Mouse (Mus musculus) MEL (cell line): ENCODE measurements at regions not wholly inside any gene's neighbourhood (a gene's known extent, or its start where the extent isn't known, plus 50 kb on each side); places are given as distances from the start of the nearest gene placed in this dataset.

ENCODE experiments used
- DNase-seq: peaks from one replicate; pipeline ENCODE4 v3.0.0; 2011; ENCODE audit warnings: low read depth, low spot score
- H3K27ac ChIP-seq: 2 replicates; pipeline ENCODE4 v1.5.1; 2012; ENCODE audit warnings: low read depth, mild to moderate bottlenecking, control low read depth, low read length, moderate library complexity; ENCODE audit not compliant: control insufficient read depth
- H3K27me3 ChIP-seq, 2 experiments: fragments of 150-350 bp in 1 of 2; sonication (generic) in 1 of 2; 2 replicates each; pipeline ENCODE4 v1.6.1; 2012; ENCODE audit warnings: low read length in 2 of 2, mild to moderate bottlenecking in 2 of 2, improper control_type of control experiment in 1 of 2, moderate library complexity in 1 of 2; ENCODE audit not compliant: insufficient read depth in 2 of 2, control insufficient read depth in 1 of 2
- H3K36me3 ChIP-seq, 2 experiments: 2 replicates each; pipeline ENCODE4 v1.6.1; 2012 to 2014; ENCODE audit warnings: low read length in 2 of 2, improper control_type of control experiment in 1 of 2, inconsistent platforms in 1 of 2, mild to moderate bottlenecking in 1 of 2; ENCODE audit not compliant: insufficient read depth in 2 of 2, control insufficient read depth in 1 of 2
- H3K4me1 ChIP-seq, 2 experiments: fragments of 150-350 bp in 1 of 2; sonication (generic) in 1 of 2; 2 replicates each; pipeline ENCODE4 v1.6.1; 2012; ENCODE audit warnings: low read length in 2 of 2, improper control_type of control experiment in 1 of 2, mild to moderate bottlenecking in 1 of 2; ENCODE audit not compliant: insufficient read depth in 2 of 2, control insufficient read depth in 1 of 2
- H3K4me3 ChIP-seq, 2 experiments: fragments of 150-350 bp in 1 of 2; sonication (generic) in 1 of 2; 2 replicates each; pipeline ENCODE4 v1.5.1; 2012; ENCODE audit warnings: low read depth in 2 of 2, low read length in 2 of 2, mild to moderate bottlenecking in 2 of 2, moderate library complexity in 2 of 2, control low read depth in 1 of 2, improper control_type of control experiment in 1 of 2; ENCODE audit not compliant: control insufficient read depth in 1 of 2, insufficient read depth in 1 of 2
- H3K79me2 ChIP-seq: 2 replicates; pipeline ENCODE4 v1.6.1; 2012; ENCODE audit warnings: mild to moderate bottlenecking, low read length, moderate library complexity; ENCODE audit not compliant: control insufficient read depth, poor library complexity, insufficient read depth
- H3K9ac ChIP-seq: 2 replicates; pipeline ENCODE4 v1.6.1; 2012; ENCODE audit warnings: low read depth, mild to moderate bottlenecking, control low read depth, low read length, moderate library complexity; ENCODE audit not compliant: control insufficient read depth, poor library complexity, severe bottlenecking
- H3K9me3 ChIP-seq: fragments of 150-350 bp; sonication (generic); replicated peaks from 2 replicates; pipeline ENCODE4 v1.6.1; 2012; ENCODE audit warnings: mild to moderate bottlenecking, low read length, improper control_type of control experiment, moderate library complexity; ENCODE audit not compliant: insufficient read depth
- CHD1 ChIP-seq: IDR thresholded peaks from 2 replicates; pipeline ENCODE4 v1.6.1; 2012; ENCODE audit warnings: low read depth, mild to moderate bottlenecking, inconsistent platforms, low read length, improper control_type of control experiment
- CTCF ChIP-seq, 3 experiments: IDR thresholded peaks in 2 of 3; conservative IDR thresholded peaks in 1 of 3; 2 replicates each; pipeline ENCODE4 v1.5.1; 2011 to 2012; ENCODE audit warnings: low read length in 3 of 3, low read depth in 2 of 3, mild to moderate bottlenecking in 2 of 3, improper control_type of control experiment in 1 of 3, inconsistent platforms in 1 of 3, mixed read lengths in 1 of 3, moderate library complexity in 1 of 3; ENCODE audit not compliant: control insufficient read depth in 1 of 3, insufficient read depth in 1 of 3, poor library complexity in 1 of 3, severe bottlenecking in 1 of 3
- ELF1 ChIP-seq: IDR thresholded peaks from 2 replicates; pipeline ENCODE4 v1.6.1; 2014; ENCODE audit warnings: low read depth, mild to moderate bottlenecking, inconsistent platforms, low read length, improper control_type of control experiment, moderate library complexity
- EP300 ChIP-seq, 2 experiments: IDR thresholded peaks; 2 replicates each; pipeline ENCODE4 v1.6.1; 2011; ENCODE audit warnings: improper control_type of control experiment in 2 of 2, low read length in 2 of 2, low read depth in 1 of 2, mild to moderate bottlenecking in 1 of 2
- KAT2A ChIP-seq: conservative IDR thresholded peaks from 2 replicates; pipeline ENCODE4 v1.6.1; 2012; ENCODE audit warnings: low read depth, low read length, improper control_type of control experiment, inconsistent platforms
- MAX ChIP-seq: IDR thresholded peaks from 2 replicates; pipeline ENCODE4 v1.6.1; 2011; ENCODE audit warnings: low read length, improper control_type of control experiment
- MEF2A ChIP-seq: IDR thresholded peaks from 2 replicates; pipeline ENCODE4 v1.6.1; 2014; ENCODE audit warnings: low read depth, mild to moderate bottlenecking, inconsistent platforms, low read length, improper control_type of control experiment; ENCODE audit not compliant: poor library complexity, insufficient replicate concordance, severe bottlenecking; ENCODE audit errors: extremely low read depth
- MYB ChIP-seq: IDR thresholded peaks from 2 replicates; pipeline ENCODE4 v1.6.1; 2011; ENCODE audit warnings: mild to moderate bottlenecking, low read depth, low read length, improper control_type of control experiment
- MYC ChIP-seq: IDR thresholded peaks from 2 replicates; pipeline ENCODE4 v1.6.1; 2011; ENCODE audit warnings: low read depth, mild to moderate bottlenecking, low read length, improper control_type of control experiment, moderate library complexity
- NRF1 ChIP-seq: IDR thresholded peaks from 2 replicates; pipeline ENCODE4 v1.6.1; 2014; ENCODE audit warnings: low read depth, mild to moderate bottlenecking, inconsistent platforms, low read length, improper control_type of control experiment, moderate library complexity; ENCODE audit not compliant: poor library complexity, insufficient read depth, severe bottlenecking
- POLR2A ChIP-seq, 2 experiments: IDR thresholded peaks; 2 replicates each; pipeline ENCODE4 v1.6.1; 2011 to 2012; ENCODE audit warnings: low read length in 2 of 2, mild to moderate bottlenecking in 2 of 2, control low read depth in 1 of 2, improper control_type of control experiment in 1 of 2, low read depth in 1 of 2, moderate library complexity in 1 of 2; ENCODE audit not compliant: control insufficient read depth in 1 of 2, insufficient read depth in 1 of 2, poor library complexity in 1 of 2
- RCOR1 ChIP-seq: IDR thresholded peaks from 2 replicates; pipeline ENCODE4 v1.6.1; 2012; ENCODE audit warnings: low read depth, mild to moderate bottlenecking, inconsistent platforms, low read length, improper control_type of control experiment
- SIN3A ChIP-seq: IDR thresholded peaks from 2 replicates; pipeline ENCODE4 v1.6.1; 2012; ENCODE audit warnings: low read length, improper control_type of control experiment, inconsistent platforms
- TBP ChIP-seq: IDR thresholded peaks from 2 replicates; pipeline ENCODE4 v1.8.0; 2011; ENCODE audit warnings: low read depth, low read length, improper control_type of control experiment
- TCF12 ChIP-seq: IDR thresholded peaks from 2 replicates; pipeline ENCODE4 v1.6.1; 2014; ENCODE audit warnings: low read depth, mild to moderate bottlenecking, inconsistent platforms, low read length, improper control_type of control experiment, moderate library complexity
- USF2 ChIP-seq, 2 experiments: IDR thresholded peaks; 2 replicates each; pipeline ENCODE4 v1.6.1; 2011 to 2012; ENCODE audit warnings: improper control_type of control experiment in 2 of 2, low read length in 2 of 2, borderline replicate concordance in 1 of 2, inconsistent platforms in 1 of 2, low read depth in 1 of 2, mild to moderate bottlenecking in 1 of 2; ENCODE audit not compliant: insufficient read depth in 1 of 2
- ZMIZ1 ChIP-seq: IDR thresholded peaks from 2 replicates; pipeline ENCODE4 v1.6.1; 2012; ENCODE audit warnings: low read depth, mild to moderate bottlenecking, inconsistent platforms, low read length, improper control_type of control experiment, moderate library complexity
- ZNF384 ChIP-seq: IDR thresholded peaks from 2 replicates; pipeline ENCODE4 v1.6.1; 2012; ENCODE audit warnings: low read depth, mild to moderate bottlenecking, inconsistent platforms, low read length, improper control_type of control experiment

GRCm38 (mm10) chr13:51313129-51313850, 95.1 kb upstream of the S1pr3 start:
- Histone ChIP-seq H3K9ac (no peak overlapping the region), H3K4me3 (no peak overlapping the region), H3K9me3 (no peaks in the 10 kb centered on the region), H3K27ac (no peak overlapping the region), H3K36me3 (no peaks in the 10 kb centered on the region), H3K27me3 (no peaks in the 10 kb centered on the region), H3K4me1 (no peaks in the 10 kb centered on the region), H3K79me2 (no peaks in the 10 kb centered on the region)
- DNase-seq: no peak
- TF ChIP-seq KAT2A: no peak
- TF ChIP-seq MAX: no peak
- TF ChIP-seq ZNF384: no peak
- TF ChIP-seq CTCF (IDR thresholded peaks at IDR 0.05 in 2 of 3, conservative IDR thresholded peaks at IDR 0.05 in 1 of 3; ENCODE audit: control insufficient read depth in 1 of 3, insufficient read depth in 1 of 3, low read depth in 2 of 3, low read length in 3 of 3, poor library complexity in 1 of 3, severe bottlenecking in 1 of 3): no peak
- TF ChIP-seq USF2 (IDR thresholded peaks at IDR 0.05; ENCODE audit: borderline replicate concordance in 1 of 2, insufficient read depth in 1 of 2, low read depth in 1 of 2, low read length in 2 of 2): no peak
- TF ChIP-seq EP300 (IDR thresholded peaks at IDR 0.05; ENCODE audit: low read depth in 1 of 2, low read length in 2 of 2): no peak
- no peak for TF ChIP-seq TBP
- no peak for TF ChIP-seq TCF12
- no peak for TF ChIP-seq RCOR1
- TF ChIP-seq POLR2A (IDR thresholded peaks at IDR 0.05; ENCODE audit: control insufficient read depth in 1 of 2, insufficient read depth in 1 of 2, low read depth in 1 of 2, low read length in 2 of 2, poor library complexity in 1 of 2): no peak

DNA sequence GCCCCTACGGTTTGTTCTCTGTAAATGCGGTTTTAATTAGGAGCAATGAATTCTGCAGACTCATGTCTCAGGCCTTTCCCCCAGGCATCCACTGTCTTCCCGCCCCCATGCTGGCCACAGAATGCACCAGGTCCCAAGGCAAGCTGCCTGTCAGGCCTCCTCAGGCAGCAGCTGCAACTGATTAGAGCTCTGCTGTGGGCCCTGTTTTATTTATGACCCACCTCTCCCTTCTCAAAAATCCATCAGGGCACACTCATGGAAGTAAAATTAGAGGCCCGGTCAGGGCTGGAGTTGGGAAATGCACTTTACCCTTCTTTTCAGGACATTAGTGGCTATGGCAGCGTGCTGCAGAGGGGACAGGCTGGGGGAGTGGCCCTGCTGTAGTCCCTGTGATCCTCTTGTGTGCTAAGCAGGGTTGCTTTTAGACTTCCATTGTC, 93.9 kb upstream of the S1pr3 start:
- Histone ChIP-seq H3K9ac (no peak overlapping the region), H3K79me2 (no peaks in the 10 kb centered on the region), H3K4me1 (no peaks in the 10 kb centered on the region), H3K27ac (no peak overlapping the region), H3K4me3 (no peak overlapping the region), H3K27me3 (no peaks in the 10 kb centered on the region), H3K36me3 (no peaks in the 10 kb centered on the region), H3K9me3 (no peaks in the 10 kb centered on the region)
- no peak for TF ChIP-seq CHD1
- no peak for TF ChIP-seq SIN3A
- TF ChIP-seq NRF1: no peak
- no peak for TF ChIP-seq KAT2A
- TF ChIP-seq USF2 (IDR thresholded peaks at IDR 0.05; ENCODE audit: borderline replicate concordance in 1 of 2, insufficient read depth in 1 of 2, low read depth in 1 of 2, low read length in 2 of 2): no peak
- TF ChIP-seq MEF2A: no peak
- TF ChIP-seq ZMIZ1: no peak
- TF ChIP-seq MYB: no peak
- no peak for TF ChIP-seq TBP
- no peak for TF ChIP-seq ELF1
- TF ChIP-seq MYC: no peak
- DNase-seq: no peak
